Mouse (Mus musculus) hindbrain, embryonic 14.5 days (tissue): ENCODE data around the gene Zfp770. TPM values are rescaled to one million over a fixed set of nuclear protein-coding genes. Genes with fewer than 3 reads are reported as not detected.

Experiments
- ATAC-seq: fragments of 200-750 bp; cut with Nextera tagmentation; 2 replicates; pipeline ENCODE4 v1.8.0; 2017; ENCODE audit warnings: moderate number of reproducible peaks, mild to moderate bottlenecking, moderate TSS enrichment, moderate library complexity; ENCODE audit not compliant: low FRiP score
- DNase-seq: peaks from one replicate; pipeline ENCODE4 v3.0.0-alpha.2; 2015; ENCODE audit warnings: low spot score
- H3K27ac ChIP-seq: fragments of 300-500 bp; sonication (generic); 2 replicates; pipeline ENCODE4 v1.5.1; 2014; ENCODE audit warnings: mild to moderate bottlenecking, moderate library complexity
- H3K27me3 ChIP-seq: fragments of 300-500 bp; sonication (generic); 2 replicates; pipeline ENCODE4 v1.6.1; 2014; ENCODE audit warnings: mild to moderate bottlenecking, low read length, mixed read lengths; ENCODE audit not compliant: control insufficient read depth, insufficient read depth
- H3K36me3 ChIP-seq: fragments of 300-500 bp; sonication (generic); replicated peaks from 2 replicates; pipeline ENCODE4 v1.6.1; 2014; ENCODE audit not compliant: control insufficient read depth, insufficient read depth
- H3K4me1 ChIP-seq: fragments of 300-500 bp; sonication (generic); replicated peaks from 2 replicates; pipeline ENCODE4 v1.6.1; 2014; ENCODE audit warnings: antibody characterized with exemption, low read length, mixed read lengths; ENCODE audit not compliant: control insufficient read depth, insufficient read depth
- H3K4me2 ChIP-seq: fragments of 300-500 bp; sonication (generic); replicated peaks from 2 replicates; pipeline ENCODE4 v1.6.1; 2014; ENCODE audit warnings: mild to moderate bottlenecking, moderate library complexity
- H3K4me3 ChIP-seq: fragments of 300-500 bp; sonication (generic); replicated peaks from 2 replicates; pipeline ENCODE4 v1.5.1; 2014; ENCODE audit warnings: mild to moderate bottlenecking, low read length
- H3K9ac ChIP-seq: fragments of 300-500 bp; sonication (generic); 2 replicates; pipeline ENCODE4 v1.6.1; 2014
- H3K9me3 ChIP-seq: fragments of 300-500 bp; sonication (generic); 2 replicates; pipeline ENCODE4 v1.6.1; 2016; ENCODE audit warnings: low read length; ENCODE audit not compliant: control insufficient read depth
- WGBS: fragments of 180-500 bp; shearing (Covaris S2); extraction: QIAGEN DNeasy Blood & Tissue Kit; methylation state at CpG from one replicate; pipeline ENCODE4 v1.1.7; 2014; 5-methylcytosine and 5-hydroxymethylcytosine counted together
- polyA plus RNA-seq: library from polyadenylated mRNA; unstranded; fragments of >200 nt; fragmentation: Nextera tagmentation; extraction: Ambion mirVana; gene quantifications from 2 replicates; pipeline ENCODE4 v1.2.1, GENCODE M21; 2014

The Zfp770 gene
- 6.6 and 8.0 TPM in 2 replicates for polyA plus RNA-seq

GRCm38 (mm10) chr2:114200932-114201559, at the start of gene Zfp770:
Zfp770 (minus strand) TSS chr2:114201469.
- DNase-seq (peak; percentile 86), ATAC-seq (peak; percentile 96)
- peak within 1 kb of the TSS; percentile 75 for H3K4me3 ChIP-seq
- H3K9ac ChIP-seq, result peak within 1 kb of the TSS; percentile 82
- H3K9me3 ChIP-seq, result no peaks in the 10 kb centered on the region
- WGBS, result under 1% methylated on average over 36 of the region's 36 CpGs
- no peaks in the 10 kb centered on the region; the same call in 1 of the 2 replicates for H3K27me3 ChIP-seq
- H3K36me3 ChIP-seq, result peaks cover 13% of the 10 kb centered on the region
- H3K4me1 ChIP-seq, result peaks cover 20% of the 10 kb centered on the region
- peak within 1 kb of the TSS; percentile 62; the same call in 1 of the 2 replicates for H3K27ac ChIP-seq
- peak within 1 kb of the TSS; percentile 81 for H3K4me2 ChIP-seq

GRCm38 (mm10) chr2:114249440-114249839, 48.2 kb upstream of the Zfp770 start:
- 82% methylated on average over 6 of the region's 6 CpGs for WGBS

GRCm38 (mm10) chr2:114237639-114238038, 36.4 kb upstream of the Zfp770 start:
- no peak overlapping the region for H3K4me3 ChIP-seq
- no peaks in the 10 kb centered on the region for H3K9me3 ChIP-seq
- ATAC-seq (no peak), DNase-seq (no peak)
- no peak overlapping the region for H3K4me2 ChIP-seq
- no peak overlapping the region for H3K9ac ChIP-seq
- H3K4me1 ChIP-seq, result no peaks in the 10 kb centered on the region
- 20% methylated on average over 4 of the region's 4 CpGs for WGBS
- no peaks in the 10 kb centered on the region for H3K36me3 ChIP-seq
- H3K27ac ChIP-seq, result no peak overlapping the region
- H3K27me3 ChIP-seq, result no peaks in the 10 kb centered on the region

More at GRCm38 (mm10) chr2:114249440-114249839, 48.2 kb upstream of the Zfp770 start:
- no peaks in the 10 kb centered on the region for H3K9me3 ChIP-seq
- H3K9ac ChIP-seq, result no peak overlapping the region
- no peaks in the 10 kb centered on the region for H3K27me3 ChIP-seq
- ATAC-seq, result no peak
- H3K27ac ChIP-seq, result no peak overlapping the region
- no peaks in the 10 kb centered on the region for H3K4me1 ChIP-seq
- H3K36me3 ChIP-seq, result no peaks in the 10 kb centered on the region
- H3K4me2 ChIP-seq, result no peak overlapping the region
- DNase-seq, result no peak
- no peak overlapping the region for H3K4me3 ChIP-seq

GRCm38 (mm10) chr2:114236566-114236965, 35.3 kb upstream of the Zfp770 start:
- H3K36me3 ChIP-seq, result no peaks in the 10 kb centered on the region
- no peaks in the 10 kb centered on the region for H3K9me3 ChIP-seq
- DNase-seq, result peak; percentile 38
- H3K4me1 ChIP-seq, result no peaks in the 10 kb centered on the region
- WGBS, result 85% methylated on average over 1 of the region's 1 CpGs
- no peak overlapping the region for H3K27ac ChIP-seq
- ATAC-seq, result no peak
- no peak overlapping the region for H3K9ac ChIP-seq
- no peak overlapping the region for H3K4me3 ChIP-seq
- H3K4me2 ChIP-seq, result no peak overlapping the region
- H3K27me3 ChIP-seq, result no peaks in the 10 kb centered on the region

- Histone ChIP-seq H3K27me3 (no peaks in the 10 kb centered on the region), H3K36me3 (no peaks in the 10 kb centered on the region), H3K4me2 (no peak overlapping the region), H3K4me1 (no peaks in the 10 kb centered on the region), H3K27ac (no peak overlapping the region), H3K4me3 (no peak overlapping the region), H3K9ac (no peak overlapping the region), H3K9me3 (no peaks in the 10 kb centered on the region)
- 88% methylated on average over 3 of the region's 3 CpGs for WGBS
- DNase-seq (no peak), ATAC-seq (no peak)
Observed at GRCm38 (mm10) chr2:114235584-114235983, 34.3 kb upstream of the Zfp770 start.

GRCm38 (mm10) chr2:114231248-114231647, 30.0 kb upstream of the Zfp770 start:
- no peaks in the 10 kb centered on the region for H3K4me1 ChIP-seq
- H3K36me3 ChIP-seq, result no peaks in the 10 kb centered on the region
- H3K9me3 ChIP-seq, result no peaks in the 10 kb centered on the region
- WGBS, result 69% methylated on average over 2 of the region's 2 CpGs
- no peak overlapping the region for H3K9ac ChIP-seq
- DNase-seq, result no peak
- H3K27me3 ChIP-seq, result no peaks in the 10 kb centered on the region
- H3K4me2 ChIP-seq, result no peak overlapping the region
- H3K4me3 ChIP-seq, result no peak overlapping the region
- no peak for ATAC-seq
- no peak overlapping the region for H3K27ac ChIP-seq

GRCm38 (mm10) chr2:114228672-114229071, 27.4 kb upstream of the Zfp770 start:
- Histone ChIP-seq H3K9me3 (no peaks in the 10 kb centered on the region), H3K36me3 (no peaks in the 10 kb centered on the region), H3K27me3 (no peaks in the 10 kb centered on the region), H3K27ac (no peak overlapping the region), H3K4me1 (no peaks in the 10 kb centered on the region), H3K4me3 (no peak overlapping the region), H3K9ac (no peak overlapping the region), H3K4me2 (no peak overlapping the region)
- DNase-seq (no peak), ATAC-seq (no peak)
- 86% methylated on average over 2 of the region's 2 CpGs for whole genome bisulfite sequencing

- H3K27me3 ChIP-seq, result no peaks in the 10 kb centered on the region; the same call in 1 of the 2 replicates
- no peak overlapping the region for H3K27ac ChIP-seq
- WGBS, result 75% methylated on average over 6 of the region's 6 CpGs
- H3K4me3 ChIP-seq, result no peak overlapping the region
- no peaks in the 10 kb centered on the region for H3K9me3 ChIP-seq
- H3K4me2 ChIP-seq, result no peak overlapping the region
- ATAC-seq, result no peak
- no peaks in the 10 kb centered on the region for H3K36me3 ChIP-seq
- H3K9ac ChIP-seq, result no peak overlapping the region
- DNase-seq, result no peak
- peaks cover 11% of the 10 kb centered on the region for H3K4me1 ChIP-seq
Observed at GRCm38 (mm10) chr2:114205036-114205435, 3.8 kb upstream of the Zfp770 start.

GRCm38 (mm10) chr2:114201574-114201973, 305 bp upstream of the Zfp770 start:
- Histone ChIP-seq H3K4me2 (peak overlapping the region; percentile 81), H3K36me3 (peaks cover 9% of the 10 kb centered on the region; the same call in 1 of the 2 replicates), H3K27ac (peak overlapping the region; percentile 62; the same call in 1 of the 2 replicates), H3K27me3 (no peaks in the 10 kb centered on the region; the same call in 1 of the 2 replicates), H3K9ac (peak overlapping the region; percentile 82), H3K9me3 (no peaks in the 10 kb centered on the region), H3K4me1 (peaks cover 20% of the 10 kb centered on the region), H3K4me3 (peak overlapping the region; percentile 75)
- DNase-seq, result no peak
- ATAC-seq, result no peak
- 47% methylated on average over 4 of the region's 4 CpGs for WGBS
